Mouse (Mus musculus): Measurements from ENCODE around the gene Prr22. TPM values are rescaled to one million over a fixed set of nuclear protein-coding genes. Genes with fewer than 3 reads are reported as not detected.

The Prr22 gene
- under 1 TPM; 0.48 to 0.93 TPM for total RNA-seq (2021)
- long read RNA-seq, experiment 1: 0 reads
- long read RNA-seq, experiment 2: 0 reads

DNA sequence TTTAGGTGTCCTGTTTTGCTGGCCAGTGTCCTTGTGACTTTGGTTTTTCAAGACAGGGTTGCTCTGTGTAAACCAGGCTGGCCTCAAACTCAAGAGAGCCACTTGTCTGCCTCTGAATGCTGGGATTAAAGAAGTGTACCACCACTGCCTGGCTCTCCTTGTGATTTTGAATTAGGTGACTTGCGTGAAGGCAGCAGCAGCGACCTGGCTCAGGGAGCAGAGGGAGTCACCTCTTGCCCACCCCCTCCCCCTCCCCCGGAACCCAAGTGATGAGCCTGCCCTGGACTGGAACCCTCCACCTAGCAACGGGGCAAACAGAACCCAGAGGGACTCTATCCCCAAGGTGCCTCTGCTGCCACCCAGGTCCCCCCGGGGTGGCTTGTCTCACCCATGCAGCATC, at the start of gene Prr22:
TSS of gene Prr22 (plus strand) at position 301 of the 400 bp plus-strand sequence.
- DNase-seq (ENCODE audit: low spot score in 2 of 2): no peak

DNA sequence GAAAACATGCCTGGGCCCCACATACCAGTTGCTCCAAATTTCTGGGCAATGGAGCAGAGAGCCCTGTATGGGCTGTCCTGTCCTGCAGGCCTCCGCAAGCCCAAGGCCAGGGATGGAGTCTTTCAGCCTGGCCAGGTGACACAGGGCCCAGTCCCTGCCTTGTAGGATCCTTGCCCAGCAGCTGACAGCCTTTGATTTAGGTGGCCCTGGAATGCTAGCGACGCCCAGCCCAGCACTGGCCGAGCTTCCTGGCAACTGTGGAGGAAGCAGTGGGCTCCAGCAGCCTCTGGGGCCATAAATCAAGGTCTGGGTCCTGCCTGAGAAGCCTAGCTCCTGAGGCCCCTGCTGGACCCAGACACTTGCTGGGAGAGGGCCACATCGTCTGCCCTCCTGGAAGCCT, 47.6 kb upstream of the Prr22 start:
- DNase-seq (ENCODE audit: low spot score in 2 of 2): no peak

DNA sequence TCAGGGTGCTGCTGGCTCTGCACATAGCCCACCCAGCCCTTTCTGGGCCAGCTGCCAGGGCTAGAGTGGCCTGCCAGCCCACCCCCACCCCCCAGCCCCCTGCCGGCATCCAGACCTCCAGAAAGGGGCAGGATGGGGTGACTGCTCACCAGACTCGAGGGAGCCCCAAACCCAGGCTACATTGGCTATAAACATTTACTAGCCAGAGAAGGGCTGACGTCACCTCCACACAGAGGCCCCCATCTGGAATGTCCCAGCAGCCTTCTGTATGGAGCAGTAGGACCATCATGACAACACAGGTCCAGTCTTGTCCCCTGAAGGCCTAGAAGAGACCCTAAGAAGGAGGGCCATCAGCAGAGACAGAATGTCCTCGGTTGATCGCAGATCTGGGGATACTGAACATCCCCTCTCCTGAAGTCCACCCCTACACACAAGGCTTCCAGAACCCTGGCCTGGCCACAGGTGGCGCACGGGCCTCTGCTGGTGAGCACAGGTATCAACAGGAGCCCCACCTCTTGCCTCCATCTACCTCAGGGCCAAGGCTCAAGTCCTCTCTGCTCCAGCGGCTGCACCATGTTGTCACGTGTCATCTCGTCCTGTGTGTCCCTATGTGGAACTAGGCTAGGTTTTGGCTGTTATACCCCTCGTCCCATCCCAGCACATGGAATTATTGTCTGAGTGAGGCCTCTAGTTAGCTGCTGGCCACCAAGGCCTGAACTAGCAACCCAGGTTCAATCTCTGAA, 46.5 kb upstream of the Prr22 start:
- no peak for DNase-seq (ENCODE audit: low spot score in 2 of 2)

DNA sequence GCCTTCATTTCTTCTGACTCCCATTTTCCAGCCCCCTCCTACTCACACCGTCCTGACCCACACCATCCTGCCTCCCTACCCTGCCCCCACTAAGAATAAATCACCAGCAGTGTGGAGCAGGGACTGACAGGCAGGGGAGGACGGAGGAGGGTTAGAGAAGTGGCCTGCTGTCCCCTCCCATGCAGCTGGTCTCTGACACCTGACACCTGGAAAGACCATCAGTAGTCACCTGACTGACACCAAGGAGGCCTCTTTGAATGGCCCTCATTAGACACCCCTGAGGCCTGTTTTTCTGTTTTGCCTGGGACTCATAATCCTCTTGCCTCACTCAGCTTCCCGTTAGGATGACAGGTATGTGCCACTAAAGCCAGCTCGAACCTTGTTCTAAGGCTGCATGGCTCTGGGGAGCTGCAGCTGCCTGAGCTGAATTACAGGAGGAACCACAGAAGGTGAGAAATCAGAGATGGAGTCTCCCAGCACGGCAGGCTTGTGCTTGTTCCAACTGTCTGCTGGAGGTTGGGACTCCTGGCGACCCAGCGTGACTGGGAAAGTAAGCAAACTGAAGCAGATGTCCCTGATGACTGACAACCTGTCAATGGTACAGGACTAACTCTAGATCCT, 42.9 kb upstream of the Prr22 start:
- no peak for DNase-seq (ENCODE audit: low spot score in 2 of 2)

DNA sequence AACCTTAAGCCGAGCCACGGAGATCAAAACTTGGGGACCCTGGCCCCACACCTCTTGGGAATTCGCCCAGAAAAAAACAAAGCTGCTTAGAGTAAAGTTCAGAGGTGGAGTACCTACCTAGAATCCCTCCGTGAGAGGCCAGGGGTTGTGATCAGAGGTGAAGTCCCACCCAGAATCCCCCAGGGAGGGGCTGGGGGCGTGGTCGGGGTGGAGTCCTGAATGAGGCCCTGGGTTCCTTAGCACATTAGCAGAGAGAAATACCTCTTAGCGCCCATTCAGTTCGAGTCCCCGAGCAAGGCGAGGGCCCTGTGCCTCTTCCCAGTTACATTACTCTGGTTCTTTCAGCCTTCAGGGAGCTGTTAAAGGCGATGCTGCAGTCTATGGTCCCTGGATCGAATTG, 42.4 kb upstream of the Prr22 start:
- no peak for DNase-seq (ENCODE audit: low spot score in 2 of 2)

DNA sequence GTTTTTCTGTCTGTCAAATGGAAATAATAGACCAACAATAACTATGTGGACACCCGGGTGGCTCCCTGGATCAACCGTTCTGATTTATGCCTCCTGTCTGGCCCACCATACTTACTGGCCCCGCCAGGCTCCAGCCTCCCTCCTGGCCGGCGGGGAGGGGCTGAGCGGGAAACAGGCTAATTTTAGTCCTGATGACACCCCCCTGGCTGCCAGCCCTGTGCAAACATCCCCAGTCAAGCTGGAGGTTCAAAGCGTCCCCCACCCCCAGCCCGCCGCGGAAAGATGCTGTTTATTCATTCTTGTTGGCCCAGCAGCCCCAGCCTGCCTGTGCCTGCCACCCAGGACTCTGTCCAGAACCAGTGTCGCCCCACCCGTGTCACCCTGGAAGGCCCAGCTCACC, 41.9 kb upstream of the Prr22 start:
- DNase-seq (ENCODE audit: low spot score in 2 of 2): no peak

DNA sequence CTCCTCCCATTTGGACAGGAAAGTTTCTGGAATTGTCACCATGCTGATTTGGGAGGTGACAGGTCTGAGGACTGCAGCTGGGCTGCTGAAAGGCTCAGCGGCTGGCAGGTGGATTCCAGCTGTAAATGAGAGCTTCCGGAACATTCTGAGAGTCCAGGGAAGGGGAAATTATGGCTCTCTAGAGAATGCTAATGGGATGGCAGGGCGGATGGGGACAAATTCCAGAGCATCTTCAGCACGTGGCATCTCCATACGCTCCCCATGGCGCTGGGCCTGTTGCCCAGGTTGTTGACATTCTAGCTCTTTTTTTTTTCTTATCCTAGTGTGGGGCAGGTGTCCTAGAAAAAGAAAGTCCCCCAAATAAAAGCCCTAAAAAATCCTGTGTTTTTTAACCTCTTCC, 40.9 kb upstream of the Prr22 start:
- no peak for DNase-seq (ENCODE audit: low spot score in 2 of 2)

DNA sequence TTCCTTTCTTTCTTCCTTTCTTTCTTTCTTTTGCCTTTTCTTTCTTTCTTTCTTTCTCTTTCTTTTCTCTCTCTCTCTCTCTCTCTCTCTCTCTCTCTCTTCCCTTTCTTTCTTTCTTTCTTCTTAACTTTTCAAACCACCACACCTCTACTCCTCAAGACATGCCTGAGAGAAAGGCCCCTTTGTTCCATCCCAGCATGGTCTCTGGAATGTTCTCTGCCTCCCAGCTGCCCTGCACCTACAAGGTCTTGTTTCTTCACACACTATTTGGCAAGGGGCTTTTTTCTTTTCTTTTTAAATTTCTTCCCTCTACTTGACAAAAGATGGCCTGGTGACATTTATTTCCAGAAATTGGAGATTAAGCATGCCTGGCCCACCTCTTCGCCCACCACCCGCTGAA, 40.4 kb upstream of the Prr22 start:
- no peak for DNase-seq (ENCODE audit: low spot score in 2 of 2)

DNA sequence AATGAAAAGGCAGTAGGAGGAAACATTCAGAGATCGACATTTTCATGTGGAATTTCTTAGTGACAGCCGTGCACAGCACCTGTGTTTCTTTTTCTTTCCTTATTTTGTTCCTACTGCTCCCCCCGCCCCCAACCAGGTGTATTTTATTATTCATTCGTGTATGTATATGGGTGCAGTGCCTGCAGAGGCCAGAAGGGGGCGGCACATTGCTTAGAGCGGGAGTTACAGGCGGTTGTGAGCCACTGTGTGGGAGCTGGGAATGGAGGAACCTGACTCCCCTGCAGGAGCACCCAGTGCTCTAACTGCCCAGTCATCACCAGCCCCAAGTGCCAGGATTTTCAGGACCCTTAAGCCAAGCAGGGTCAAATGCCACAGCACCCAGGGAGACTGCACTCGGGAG, 33.5 kb upstream of the Prr22 start:
- DNase-seq (ENCODE audit: low spot score in 2 of 2): no peak

DNA sequence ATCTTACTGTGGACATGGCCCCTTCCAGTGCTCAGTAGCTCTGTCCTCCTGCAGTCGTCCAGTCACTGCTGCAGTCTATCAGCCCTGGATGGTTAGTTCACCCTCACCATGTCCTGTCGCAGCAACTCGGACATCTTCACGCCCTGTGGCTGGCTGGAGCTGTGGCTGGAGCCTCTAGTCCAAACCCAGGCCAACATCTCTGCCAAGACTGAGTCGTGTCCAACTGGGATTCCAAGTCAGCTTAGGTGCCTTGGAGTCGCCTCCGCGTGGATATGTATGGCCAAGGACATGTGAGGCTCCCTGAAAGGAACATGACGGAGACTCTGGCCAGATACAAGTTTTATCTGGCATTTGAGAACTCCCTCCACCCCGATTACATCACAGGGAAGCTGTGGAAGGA, 31.8 kb upstream of the Prr22 start:
- DNase-seq (ENCODE audit: low spot score in 2 of 2): no peak

DNA sequence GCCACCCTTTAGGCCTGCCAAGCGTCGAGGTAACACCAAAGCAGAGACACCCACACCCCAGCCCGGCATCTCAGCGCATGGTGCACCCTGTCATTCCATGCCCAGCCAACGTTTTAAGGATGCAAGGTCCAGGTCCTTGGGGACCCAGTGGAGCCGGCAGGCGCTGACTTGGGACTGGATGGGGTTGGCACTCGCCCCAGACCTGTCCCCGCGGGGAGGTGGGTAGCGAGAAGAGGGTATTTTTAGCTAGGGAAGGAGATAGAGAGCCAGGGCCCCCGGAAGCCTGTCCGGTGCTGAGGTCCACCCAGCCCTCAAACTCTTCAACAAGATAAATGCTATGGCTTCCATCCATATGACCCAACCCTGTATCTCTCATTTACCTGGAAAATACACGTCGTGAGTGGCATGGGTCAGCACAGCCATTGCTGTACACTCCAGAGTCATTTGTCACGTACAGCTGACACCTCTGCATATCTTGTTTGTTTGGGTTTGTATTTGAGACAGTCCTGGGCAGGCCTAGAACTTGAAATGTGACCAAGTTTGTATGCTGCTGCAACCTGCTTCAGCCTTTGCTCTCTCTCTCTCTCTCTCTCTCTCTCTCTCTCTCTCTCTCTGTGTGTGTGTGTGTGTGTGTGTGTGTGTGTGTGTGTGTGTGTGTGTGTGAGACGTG, 29.8 kb upstream of the Prr22 start:
- DNase-seq (ENCODE audit: low spot score in 2 of 2): no peak

DNA sequence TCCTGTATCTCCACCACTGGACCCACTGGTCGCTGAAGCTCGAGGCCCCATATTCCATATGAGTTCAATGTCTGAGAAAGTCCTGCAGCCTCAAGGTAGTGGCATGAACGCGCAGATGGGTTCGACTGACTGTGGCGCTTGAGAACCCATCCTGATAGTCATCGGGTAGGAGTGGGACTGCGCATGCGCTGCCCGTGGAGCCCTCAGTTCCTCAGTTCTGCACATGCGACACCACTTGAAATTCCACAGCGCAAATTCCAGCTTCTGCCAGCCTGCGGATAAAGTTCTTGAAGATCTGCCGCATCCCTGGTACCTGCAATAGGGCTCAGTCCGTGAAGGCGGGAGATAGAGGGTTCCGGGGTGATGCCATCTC, 29.3 kb upstream of the Prr22 start:
- no peak for DNase-seq (ENCODE audit: low spot score in 2 of 2)

DNA sequence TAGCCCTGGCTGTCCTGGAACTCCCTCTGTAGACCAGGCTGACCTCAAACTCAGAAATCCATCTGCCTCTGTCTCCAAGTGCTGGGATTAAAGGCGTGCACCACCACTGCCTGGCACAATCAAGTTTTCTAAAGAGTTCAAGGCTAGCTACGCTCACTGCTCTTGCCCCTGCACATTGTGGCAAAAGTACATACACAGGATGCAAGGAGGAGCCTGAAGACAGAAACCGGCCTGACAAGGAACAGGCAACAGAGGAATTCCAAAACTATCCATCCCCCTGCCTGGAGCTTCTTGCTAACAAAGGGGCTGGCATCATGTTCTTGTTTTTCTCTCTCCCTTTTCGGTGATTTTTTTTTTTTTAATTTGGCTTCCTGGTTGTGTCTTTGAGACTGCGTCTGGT, 25.9 kb upstream of the Prr22 start:
- DNase-seq (ENCODE audit: low spot score in 2 of 2): no peak

DNA sequence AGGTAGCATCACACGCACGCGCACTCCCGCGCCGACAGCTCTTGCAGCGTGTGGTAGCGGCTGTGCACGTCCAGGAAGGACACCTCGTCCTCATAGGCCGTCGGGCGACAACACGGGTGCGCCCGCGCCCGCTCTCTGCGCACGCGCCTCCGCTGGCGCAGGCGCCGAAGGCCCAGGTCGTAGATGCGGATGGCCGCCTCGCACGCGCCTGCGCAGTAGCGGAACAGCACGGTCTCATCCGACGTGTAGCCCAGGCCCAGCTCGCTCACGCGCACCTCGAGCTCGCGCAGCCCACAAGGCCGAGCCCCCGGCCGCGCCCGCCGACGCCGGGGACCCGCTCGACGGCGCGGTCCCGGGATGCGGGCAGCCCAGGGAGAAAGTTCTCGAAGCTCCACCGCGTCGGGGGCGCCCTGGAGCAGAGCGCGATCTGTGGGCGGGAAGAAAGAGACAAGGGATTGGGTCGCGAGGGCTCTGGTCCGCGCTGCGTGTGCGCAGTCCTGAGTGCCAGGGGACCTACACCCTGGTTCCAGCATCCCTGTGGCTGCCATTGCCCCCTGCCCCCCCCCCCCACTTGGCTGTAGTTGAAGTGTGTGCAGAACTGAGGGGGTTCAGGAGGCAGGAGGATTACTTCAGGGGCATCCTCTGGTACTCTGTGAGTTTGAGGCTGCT, 18.5 kb upstream of the Prr22 start:
- peak in 1 of 2 experiments; percentile 29 for DNase-seq (ENCODE audit: low spot score in 2 of 2)

DNA sequence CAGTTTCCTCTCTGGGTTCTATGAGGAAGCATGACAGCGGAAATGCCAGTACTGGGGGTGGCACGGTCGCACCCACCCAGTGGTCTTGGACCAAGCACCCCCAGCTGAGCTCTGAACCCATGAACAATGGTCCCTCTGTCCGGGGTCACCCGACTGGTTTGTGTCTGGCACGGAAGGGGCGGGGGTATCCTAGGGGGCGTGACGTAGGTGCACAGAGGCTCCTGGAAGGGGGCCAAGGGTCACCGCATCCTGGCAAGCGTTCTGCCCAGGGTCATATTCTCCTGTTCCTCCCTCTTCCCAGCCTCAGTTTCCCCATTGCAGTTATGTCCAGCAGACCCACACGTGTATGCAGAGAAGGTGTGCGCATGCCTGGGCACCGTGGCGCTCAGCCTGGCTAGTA, 16.6 kb upstream of the Prr22 start:
- DNase-seq (ENCODE audit: low spot score in 2 of 2): no peak

DNA sequence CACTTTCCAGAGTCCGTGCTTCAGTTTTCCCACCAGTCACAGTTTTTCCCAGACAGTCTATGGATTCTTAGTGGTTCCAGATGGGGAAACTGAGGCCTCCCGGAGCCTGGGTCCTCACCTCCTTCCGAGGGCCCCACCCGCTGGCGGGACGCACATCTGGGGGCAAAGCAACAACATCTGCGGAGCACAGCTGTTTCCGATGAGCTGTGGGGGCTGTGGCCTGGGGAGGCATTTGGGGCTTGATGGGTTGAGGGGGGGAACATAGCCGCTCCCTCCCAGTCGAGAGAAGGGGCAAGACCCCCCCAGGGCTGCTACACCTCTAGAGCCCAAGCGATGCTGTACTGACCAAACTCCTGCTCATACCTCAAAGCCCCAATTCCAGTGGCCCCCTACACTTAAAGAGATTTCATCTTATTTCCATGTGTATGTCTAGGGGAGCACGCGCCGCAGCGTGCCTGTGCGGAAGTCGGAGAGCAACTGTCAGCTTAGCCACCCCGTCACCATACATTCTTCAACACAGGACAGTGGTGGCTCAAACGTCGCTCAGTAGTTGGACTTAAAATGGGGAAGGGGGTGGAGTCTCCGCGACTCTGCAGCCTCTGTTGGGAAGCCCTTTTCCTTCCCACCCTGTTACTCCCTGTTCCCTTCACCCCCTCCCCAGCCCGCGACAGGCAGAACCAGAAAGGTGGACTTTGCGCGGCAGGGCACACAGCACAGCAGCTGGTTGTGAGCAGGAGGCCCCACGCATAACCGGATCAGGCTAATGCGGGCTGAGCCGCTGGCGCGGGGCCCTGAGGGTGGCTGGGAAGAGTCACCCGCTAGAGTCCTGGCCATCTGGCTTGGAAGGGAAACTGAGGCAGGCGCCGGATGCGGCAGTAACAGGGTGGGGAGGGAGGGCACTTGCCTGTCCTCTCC, 15.5 kb upstream of the Prr22 start:
- no peak for DNase-seq (ENCODE audit: low spot score in 2 of 2)

DNA sequence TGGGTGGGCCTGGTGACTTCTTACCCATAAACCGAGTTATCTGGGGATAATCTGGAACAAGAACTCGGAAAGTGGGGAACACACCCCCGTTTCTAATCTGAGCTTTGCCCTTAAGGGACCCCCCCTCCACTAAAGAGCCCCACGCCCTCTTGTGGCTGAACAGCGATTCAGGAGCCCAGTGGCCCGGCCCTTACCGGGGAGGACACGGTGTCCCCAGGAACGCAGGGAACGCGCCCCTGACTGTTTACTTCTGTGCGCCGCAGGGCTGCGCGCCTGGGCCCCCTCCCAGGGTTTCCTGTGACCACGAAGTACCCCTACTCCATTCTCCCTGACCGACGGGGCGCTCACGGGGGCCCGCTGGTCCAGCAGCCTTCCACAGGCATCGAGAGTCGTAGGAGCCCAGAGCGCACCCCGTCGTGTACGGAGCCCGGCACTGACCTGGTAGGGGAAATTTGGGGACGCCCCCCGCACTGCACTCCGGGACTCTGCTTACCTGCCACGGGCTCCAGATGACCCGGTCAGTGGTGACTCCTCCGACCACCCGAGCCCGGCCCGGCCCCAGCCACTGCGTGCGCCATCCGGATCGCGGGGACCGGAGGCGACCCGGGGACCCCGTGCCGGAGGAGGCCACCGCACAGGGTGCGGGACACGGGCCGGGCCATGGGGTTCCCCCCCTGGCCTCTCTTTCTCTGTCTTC, 13.2 kb upstream of the Prr22 start:
- peak in 1 of 2 experiments; percentile 41 for DNase-seq (ENCODE audit: low spot score in 2 of 2)

DNA sequence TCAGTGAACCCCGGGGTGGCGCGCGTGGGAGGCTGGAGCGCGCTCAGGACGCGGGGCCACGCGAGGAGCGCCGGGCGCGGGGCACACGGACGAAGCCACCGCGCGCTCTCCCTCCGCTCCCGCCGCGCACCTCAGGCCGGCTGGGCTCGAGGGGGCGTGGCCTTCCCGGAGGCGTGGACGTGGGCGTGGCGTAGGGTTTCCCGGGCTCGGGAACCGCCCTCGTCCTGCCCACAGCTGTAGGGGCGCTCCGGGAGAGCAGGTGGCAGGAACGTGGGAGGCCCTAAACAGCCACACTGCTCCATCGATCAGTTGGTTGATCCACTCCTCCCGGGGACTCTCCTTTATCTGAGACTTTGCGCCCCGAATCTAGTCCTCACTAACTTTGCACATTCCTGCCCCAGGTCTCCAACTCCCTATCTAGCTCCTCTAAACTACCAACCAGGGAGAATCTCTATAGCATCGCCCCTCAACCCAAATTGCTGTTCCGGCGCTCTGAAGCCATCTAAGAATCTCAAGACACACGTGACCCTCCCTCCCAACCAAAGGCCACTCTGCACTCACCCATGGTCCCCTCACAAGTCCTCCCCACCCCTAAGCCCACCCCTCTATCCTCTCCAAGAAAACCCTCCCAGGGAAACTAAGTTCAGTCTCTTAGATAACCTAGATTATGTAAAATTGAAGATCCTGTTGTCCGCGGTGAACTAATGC, 12.5 kb upstream of the Prr22 start, which contains the start of gene Nrtn:
TSS of gene Nrtn (minus strand) at position 115 of the 708 bp plus-strand sequence.
- peak; percentile 89 to 92 for DNase-seq (ENCODE audit: low spot score in 2 of 2)

DNA sequence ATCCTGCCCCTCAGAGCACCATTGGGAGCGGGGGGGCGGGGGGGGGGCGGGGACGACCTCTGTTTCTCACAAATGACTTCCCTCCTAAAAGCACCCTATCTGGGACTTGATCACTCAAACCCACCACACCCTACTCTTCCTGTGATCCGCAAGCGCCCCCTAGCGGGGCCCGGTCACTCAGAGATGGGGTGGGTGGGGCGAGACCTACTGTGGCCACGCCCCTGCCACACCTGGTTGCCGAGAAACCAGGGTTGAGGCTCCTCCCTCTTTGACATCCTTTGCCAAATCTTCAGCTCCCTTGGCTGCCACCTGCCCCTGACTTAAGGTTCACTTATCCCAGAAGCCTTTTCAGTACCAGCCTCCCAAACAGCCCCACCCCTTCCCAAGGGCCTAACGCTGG, 11.9 kb upstream of the Prr22 start:
- DNase-seq (ENCODE audit: low spot score in 2 of 2): peak; percentile 60 to 64
